Mouse (Mus musculus) heart, adult 2 months (tissue): Measurements from ENCODE around the gene Rab3gap2.

Experiments
- CTCF ChIP-seq: fragments of 200-600 bp; IDR thresholded peaks from 2 replicates; pipeline ENCODE4 v1.8.1; 2022; ENCODE audit warnings: antibody characterized with exemption, mild to moderate bottlenecking, moderate library complexity
- EP300 ChIP-seq: fragments of 200-500 bp; IDR thresholded peaks from 2 replicates; pipeline ENCODE4 v1.6.1; 2011; ENCODE audit warnings: low read depth, low read length, control low read depth; ENCODE audit not compliant: insufficient read depth
- POLR2A ChIP-seq: fragments of 200-500 bp; IDR thresholded peaks from 2 replicates; pipeline ENCODE4 v1.6.1; 2011; ENCODE audit warnings: mild to moderate bottlenecking, low read depth, low read length, control low read depth; ENCODE audit not compliant: insufficient read depth

GRCm38 (mm10) chr1:185209641-185210176 lies 5.8 kb downstream of the Rab3gap2 start:
- TF ChIP-seq POLR2A (no peak), CTCF (no peak), EP300 (no peak)
